Mouse (Mus musculus) heart, embryonic 14.5 days (tissue): ENCODE results near the gene Tex9. TPM values are rescaled to one million over a fixed set of nuclear protein-coding genes. Genes with fewer than 3 reads are reported as not detected.

Experiments
- ATAC-seq: fragments of 200-750 bp; cut with Nextera tagmentation; 2 replicates; pipeline ENCODE4 v1.8.0; 2017; ENCODE audit warnings: low read depth, moderate TSS enrichment; ENCODE audit not compliant: insufficient number of reproducible peaks, insufficient read depth, low FRiP score
- H3K27ac ChIP-seq, 2 experiments: fragments of 200-500 bp in 1 of 2; fragments of 300-500 bp in 1 of 2; sonication (generic) in 1 of 2; replicated peaks in 1 of 2; 2 replicates each; pipeline ENCODE4 v1.5.1; 2012 to 2014; ENCODE audit warnings: low read depth in 2 of 2, low read length in 2 of 2, control low read depth in 1 of 2, mild to moderate bottlenecking in 1 of 2, mixed read lengths in 1 of 2; ENCODE audit not compliant: control insufficient read depth in 1 of 2, insufficient read depth in 1 of 2
- H3K27me3 ChIP-seq: fragments of 300-500 bp; sonication (generic); 2 replicates; pipeline ENCODE4 v1.6.1; 2014; ENCODE audit warnings: mild to moderate bottlenecking, low read length, control low read depth; ENCODE audit not compliant: control insufficient read depth, insufficient read depth
- H3K36me3 ChIP-seq: fragments of 300-500 bp; sonication (generic); 2 replicates; pipeline ENCODE4 v1.6.1; 2014; ENCODE audit warnings: mild to moderate bottlenecking, control low read depth, low read length, mixed read lengths; ENCODE audit not compliant: control insufficient read depth, insufficient read depth
- H3K4me1 ChIP-seq, 2 experiments: fragments of 200-500 bp in 1 of 2; fragments of 300-500 bp in 1 of 2; sonication (generic) in 1 of 2; 2 replicates each; pipeline ENCODE4 v1.6.1; 2012 to 2014; ENCODE audit warnings: low read length in 2 of 2, control low read depth in 1 of 2, mixed read lengths in 1 of 2; ENCODE audit not compliant: control insufficient read depth in 2 of 2, insufficient read depth in 2 of 2
- H3K4me2 ChIP-seq: fragments of 300-500 bp; sonication (generic); 2 replicates; pipeline ENCODE4 v1.6.1; 2014; ENCODE audit warnings: mild to moderate bottlenecking, low read length
- H3K4me3 ChIP-seq, 2 experiments: fragments of 200-500 bp in 1 of 2; fragments of 300-500 bp in 1 of 2; sonication (generic) in 1 of 2; 2 replicates each; pipeline ENCODE4 v1.5.1; 2012 to 2014; ENCODE audit warnings: low read length in 2 of 2, mild to moderate bottlenecking in 2 of 2, control low read depth in 1 of 2, low read depth in 1 of 2, moderate library complexity in 1 of 2; ENCODE audit not compliant: control insufficient read depth in 1 of 2, insufficient read depth in 1 of 2
- H3K9ac ChIP-seq: fragments of 300-500 bp; sonication (generic); 2 replicates; pipeline ENCODE4 v1.6.1; 2014; ENCODE audit warnings: mild to moderate bottlenecking, low read length
- H3K9me3 ChIP-seq: fragments of 300-500 bp; sonication (generic); 2 replicates; pipeline ENCODE4 v1.6.1; 2016; ENCODE audit warnings: low read length, control low read depth; ENCODE audit not compliant: control insufficient read depth
- WGBS: fragments of 180-500 bp; shearing (Covaris S2); extraction: QIAGEN DNeasy Blood & Tissue Kit; methylation state at CpG from one replicate; pipeline ENCODE4 v1.1.7; 2014; 5-methylcytosine and 5-hydroxymethylcytosine counted together
- polyA plus RNA-seq: library from polyadenylated mRNA; unstranded; fragments of >200 nt; fragmentation: Nextera tagmentation; extraction: Ambion mirVana; gene quantifications from 2 replicates; pipeline ENCODE4 v1.2.1, GENCODE M21; 2014

The Tex9 gene
- polyA plus RNA-seq, 1 experiment from 2014 or later: 22.8 TPM

DNA sequence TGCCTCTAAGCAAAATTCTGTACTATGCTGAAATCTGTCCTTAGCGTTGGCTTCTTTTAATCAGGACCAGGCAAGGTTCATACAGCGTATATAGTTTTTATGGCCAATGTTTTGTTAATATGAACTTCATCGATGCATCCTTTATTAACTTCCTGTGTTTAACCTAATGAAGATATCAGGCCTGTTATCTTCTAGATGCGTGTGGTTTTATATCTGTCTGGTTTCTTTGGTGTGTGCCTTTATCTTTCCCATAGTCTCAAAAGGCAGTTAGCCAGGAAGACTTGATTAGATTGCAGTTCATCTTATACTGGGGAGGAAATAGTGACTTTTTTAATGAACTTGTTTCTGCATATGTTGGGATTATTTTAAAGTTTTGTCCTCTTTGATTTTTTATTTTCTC lies 51.7 kb downstream of the Tex9 start:
- no peak for ATAC-seq
- peaks cover 5 to 16% of the 10 kb centered on the region in 2 experiments; a peak in 3 of 4 replicates for H3K4me1 ChIP-seq
- no peak overlapping the region for H3K4me2 ChIP-seq
- H3K27me3 ChIP-seq: no peaks in the 10 kb centered on the region
- H3K4me3 ChIP-seq: no peak overlapping the region
- H3K27ac ChIP-seq: no peak overlapping the region
- no peak overlapping the region for H3K9ac ChIP-seq
- WGBS: 83% methylated on average over 4 of the region's 4 CpGs
- H3K9me3 ChIP-seq: no peaks in the 10 kb centered on the region
- H3K36me3 ChIP-seq: 0 out of 2 replicates have a peak, but pooled peaks cover 4% of the 10 kb centered on the region

DNA sequence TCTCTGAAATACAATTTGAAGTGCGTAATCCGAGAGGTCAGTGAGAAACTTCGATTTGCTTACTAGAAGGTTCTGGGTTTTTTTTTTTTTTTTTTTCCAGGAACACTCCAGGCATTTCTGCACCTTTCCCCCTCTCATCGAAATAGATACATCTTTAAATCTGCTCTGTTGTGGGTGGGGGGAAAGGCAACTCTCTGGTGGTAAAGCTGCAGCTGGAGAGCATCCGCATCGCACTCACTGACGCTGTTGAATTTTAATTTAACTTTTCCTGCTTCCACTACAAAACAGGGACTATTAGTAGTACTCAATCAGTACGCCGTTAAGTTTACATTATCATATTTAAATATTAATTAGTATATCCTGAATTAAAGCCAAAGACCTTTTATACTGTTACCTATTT lies 53.3 kb downstream of the Tex9 start:
- peak overlapping the region; percentile 70 for H3K9ac ChIP-seq
- H3K27ac ChIP-seq: no peak overlapping the region
- H3K9me3 ChIP-seq: no peaks in the 10 kb centered on the region
- H3K36me3 ChIP-seq: no peaks in the 10 kb centered on the region
- 4% methylated on average over 9 of the region's 9 CpGs for WGBS
- H3K4me3 ChIP-seq: peak overlapping the region; percentile 60 to 79
- H3K4me1 ChIP-seq: peaks cover 5 to 16% of the 10 kb centered on the region in 2 experiments; a peak in 3 of 4 replicates
- no peak for ATAC-seq
- H3K4me2 ChIP-seq: peak overlapping the region; percentile 91
- H3K27me3 ChIP-seq: no peaks in the 10 kb centered on the region

DNA sequence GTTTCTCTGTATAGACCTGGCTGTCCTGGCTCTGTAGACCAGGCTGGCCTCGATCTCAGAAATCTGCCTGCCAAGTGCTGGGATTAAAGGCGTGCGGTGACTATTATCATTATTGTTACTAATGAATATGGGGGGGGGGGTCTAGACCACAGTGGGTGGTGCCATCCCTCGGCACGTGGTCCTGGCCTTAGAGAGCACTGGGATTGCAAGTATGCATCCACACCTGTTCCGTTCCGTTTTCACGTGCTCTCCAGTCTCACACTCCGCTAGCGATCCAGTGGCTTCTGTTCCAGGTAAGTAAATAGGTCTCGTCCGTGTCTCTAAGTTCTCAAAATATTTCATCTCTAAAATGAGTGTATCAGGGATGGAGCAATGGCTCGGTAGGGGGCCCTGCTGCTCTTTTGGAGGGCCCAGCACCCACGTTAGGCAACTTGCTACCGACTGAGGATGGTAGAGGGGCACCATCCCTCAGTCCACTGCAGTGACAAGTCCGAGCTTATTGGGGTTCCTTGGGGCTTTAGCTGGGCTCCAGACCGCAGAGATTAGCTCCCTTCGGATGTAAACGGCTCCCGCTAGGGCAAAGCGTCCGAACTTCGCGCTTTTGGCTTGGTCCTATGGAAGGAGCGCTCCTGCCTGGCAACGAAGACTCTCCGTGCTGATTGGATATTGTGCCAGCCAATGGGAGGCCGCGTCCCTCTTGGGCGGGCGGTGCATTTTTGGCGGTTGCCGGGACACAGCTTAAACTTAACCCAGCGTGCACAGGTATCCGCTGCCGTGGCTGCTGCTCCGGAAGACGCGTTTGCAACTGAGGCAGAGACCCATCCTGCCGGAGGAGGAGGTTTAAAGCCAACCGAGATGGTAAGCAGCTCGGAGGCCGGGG lies 54.0 kb downstream of the Tex9 start, which contains the start of gene Mns1:
TSS of gene Mns1 (plus strand) at position 190 of the 880 bp plus-strand sequence.
- 2% methylated on average over 43 of the region's 43 CpGs for WGBS
- Histone ChIP-seq H3K4me2 (peak within 1 kb of the TSS; percentile 91), H3K27ac (0 out of 4 replicates have a peak within 1 kb of the TSS, but pooled peaks of 1 of the 2 experiments have one; percentile 31)

DNA sequence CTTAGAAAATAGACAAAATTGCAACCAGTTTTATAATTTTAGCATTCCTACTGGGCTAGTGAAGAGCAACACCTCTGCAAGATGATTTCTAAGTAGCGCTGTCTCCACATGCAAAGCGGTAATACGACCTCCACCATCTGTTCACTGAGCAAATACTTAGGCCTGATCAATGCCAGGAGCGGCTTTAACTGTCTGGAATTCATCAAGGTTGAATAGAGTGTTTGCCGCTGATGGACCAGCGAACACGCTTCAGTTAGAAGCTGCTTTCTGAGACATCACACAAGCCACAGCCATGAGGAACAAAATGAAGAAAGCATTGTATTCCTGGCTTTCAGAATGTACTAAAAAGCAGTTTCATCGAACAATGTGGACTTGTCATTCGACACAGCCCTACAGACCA lies 57.1 kb downstream of the Tex9 start:
- Histone ChIP-seq H3K4me1 (peaks cover 3 to 8% of the 10 kb centered on the region in 2 experiments; a peak in 3 of 4 replicates), H3K36me3 (no peaks in the 10 kb centered on the region), H3K4me3 (no peak overlapping the region), H3K4me2 (no peak overlapping the region), H3K27me3 (no peaks in the 10 kb centered on the region), H3K9me3 (no peaks in the 10 kb centered on the region), H3K9ac (no peak overlapping the region), H3K27ac (no peak overlapping the region)
- whole genome bisulfite sequencing: 66% methylated on average over 9 of the region's 9 CpGs
- ATAC-seq: no peak

More for the DNA sequence above, 54.0 kb downstream of the Tex9 start, which contains the start of gene Mns1:
- Histone ChIP-seq H3K9ac (peak within 1 kb of the TSS; percentile 70), H3K4me3 (peak within 1 kb of the TSS; percentile 60 to 79), H3K36me3 (no peaks in the 10 kb centered on the region), H3K9me3 (no peaks in the 10 kb centered on the region), H3K4me1 (peaks cover 5 to 16% of the 10 kb centered on the region in 2 experiments; a peak in 3 of 4 replicates), H3K27me3 (no peaks in the 10 kb centered on the region)
- ATAC-seq: peak; percentile 94

- H3K27ac ChIP-seq: no peak overlapping the region
- 65% methylated on average over 4 of the region's 4 CpGs for WGBS
- H3K9ac ChIP-seq: no peak overlapping the region
- no peak overlapping the region for H3K4me3 ChIP-seq
- ATAC-seq: no peak
- H3K9me3 ChIP-seq: no peaks in the 10 kb centered on the region
- no peak overlapping the region for H3K4me2 ChIP-seq
- H3K27me3 ChIP-seq: no peaks in the 10 kb centered on the region
- H3K4me1 ChIP-seq: no peaks in the 10 kb centered on the region
- H3K36me3 ChIP-seq: no peaks in the 10 kb centered on the region
Measured at GRCm38 (mm10) chr9:72427861-72428260, 64.2 kb downstream of the Tex9 start.

DNA sequence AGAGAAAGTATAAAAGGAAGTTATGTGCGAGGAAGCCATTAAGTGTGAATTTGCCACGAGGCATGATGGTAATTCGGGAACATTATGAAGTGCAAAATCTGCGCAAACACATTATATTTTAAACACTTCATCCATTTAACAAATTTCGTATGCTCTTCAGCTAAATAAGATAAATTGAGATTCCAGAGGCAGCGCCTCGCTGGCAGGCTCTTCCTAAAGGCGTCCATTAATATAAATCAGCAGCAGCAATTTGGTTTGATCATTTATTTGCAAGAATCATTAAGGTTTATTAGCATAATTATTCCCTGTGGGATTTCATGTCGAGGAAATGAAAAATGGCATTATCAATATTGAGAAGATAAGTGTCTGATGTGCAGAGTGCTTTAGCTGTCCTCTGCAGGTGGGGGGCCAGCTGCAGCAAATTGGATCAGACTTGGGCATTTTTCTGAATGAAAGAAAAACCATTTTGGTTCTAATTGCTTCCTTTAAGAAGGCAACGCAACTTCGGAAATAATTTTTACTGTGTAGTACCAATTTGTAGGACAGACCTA lies 66.6 kb downstream of the Tex9 start:
- ATAC-seq: no peak
- no peaks in the 10 kb centered on the region for H3K27me3 ChIP-seq
- no peaks in the 10 kb centered on the region for H3K9me3 ChIP-seq
- no peaks in the 10 kb centered on the region for H3K36me3 ChIP-seq
- no peak overlapping the region for H3K27ac ChIP-seq
- peaks cover 8 to 13% of the 10 kb centered on the region in 2 experiments for H3K4me1 ChIP-seq
- 82% methylated on average over 11 of the region's 11 CpGs for WGBS
- no peak overlapping the region for H3K9ac ChIP-seq
- H3K4me2 ChIP-seq: no peak overlapping the region
- no peak overlapping the region for H3K4me3 ChIP-seq

DNA sequence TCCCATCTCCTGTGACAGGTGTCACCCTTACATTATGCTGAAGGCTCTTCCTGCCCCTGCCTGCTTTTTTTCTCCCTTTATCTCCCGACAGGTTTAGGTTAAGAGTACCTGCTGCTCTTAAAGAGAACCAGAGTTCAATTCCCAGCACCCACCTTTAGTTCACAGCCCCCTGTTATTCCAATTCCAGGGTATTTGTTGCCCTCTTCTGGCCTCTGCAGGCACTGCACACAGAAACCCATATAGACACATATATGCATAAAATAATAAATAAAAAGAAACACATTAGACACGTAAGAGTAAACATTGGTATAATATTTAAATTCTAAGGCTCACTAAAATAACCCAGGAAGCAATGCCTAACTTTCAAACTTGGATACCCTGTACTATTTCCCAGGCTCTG lies 69.3 kb downstream of the Tex9 start:
- 84% methylated on average over 2 of the region's 2 CpGs for WGBS
- Histone ChIP-seq H3K27me3 (no peaks in the 10 kb centered on the region), H3K27ac (no peak overlapping the region), H3K9ac (no peak overlapping the region), H3K4me2 (no peak overlapping the region), H3K36me3 (no peaks in the 10 kb centered on the region), H3K9me3 (no peaks in the 10 kb centered on the region), H3K4me1 (peaks cover 8 to 13% of the 10 kb centered on the region in 2 experiments), H3K4me3 (no peak overlapping the region)
- no peak for ATAC-seq
